Mouse (Mus musculus): ENCODE measurements around the gene Itga2b. TPM values are rescaled to one million over a fixed set of nuclear protein-coding genes. Genes with fewer than 3 reads are reported as not detected.

Gene Itga2b
- polyA plus RNA-seq, 1 experiment: 648 TPM

- TF ChIP-seq POLR2A (IDR thresholded peaks at IDR 0.05; ENCODE audit: borderline replicate concordance, control insufficient read depth, low read depth, low read length) (no peak), CTCF (IDR thresholded peaks at IDR 0.05; ENCODE audit: control insufficient read depth, insufficient read depth, low read length) (peak; percentile 31; the same call in 1 of the 2 replicates)
- no peak overlapping the region; the same call in 1 of the 2 replicates for H3K27ac ChIP-seq (ENCODE audit: control insufficient read depth, insufficient read depth, low read depth, low read length, poor library complexity)
- 55% methylated on average over 87 of the region's 87 CpGs for WGBS
- peaks cover 9% of the 10 kb centered on the region; the same call in 1 of the 2 replicates for H3K4me1 ChIP-seq (ENCODE audit: control insufficient read depth, insufficient read depth, low read length)
- H3K4me3 ChIP-seq (replicated peaks; ENCODE audit: control insufficient read depth, low read depth, low read length): peak overlapping the region; percentile 39
Measured at GRCm38 (mm10) chr11:102437120-102438061, 32.5 kb downstream of the Itga2b start.

GRCm38 (mm10) chr11:102436471-102436790 lies 33.5 kb downstream of the Itga2b start:
- 85% methylated on average over 10 of the region's 10 CpGs for WGBS
- H3K4me1 ChIP-seq (ENCODE audit: control insufficient read depth, insufficient read depth, low read length): peaks cover 9% of the 10 kb centered on the region; the same call in 1 of the 2 replicates
- H3K4me3 ChIP-seq (replicated peaks; ENCODE audit: control insufficient read depth, low read depth, low read length): no peak overlapping the region
- no peak for TF ChIP-seq CTCF (IDR thresholded peaks at IDR 0.05; ENCODE audit: control insufficient read depth, insufficient read depth, low read length)
- TF ChIP-seq POLR2A (IDR thresholded peaks at IDR 0.05; ENCODE audit: borderline replicate concordance, control insufficient read depth, low read depth, low read length): no peak
- no peak overlapping the region for H3K27ac ChIP-seq (ENCODE audit: control insufficient read depth, insufficient read depth, low read depth, low read length, poor library complexity)

- Histone ChIP-seq H3K4me1 (ENCODE audit: control insufficient read depth, insufficient read depth, low read length) (peaks cover 10% of the 10 kb centered on the region; the same call in 1 of the 2 replicates), H3K4me3 (replicated peaks; ENCODE audit: control insufficient read depth, low read depth, low read length) (no peak overlapping the region), H3K27ac (ENCODE audit: control insufficient read depth, insufficient read depth, low read depth, low read length, poor library complexity) (no peak overlapping the region)
- TF ChIP-seq POLR2A (IDR thresholded peaks at IDR 0.05; ENCODE audit: borderline replicate concordance, control insufficient read depth, low read depth, low read length) (no peak), CTCF (IDR thresholded peaks at IDR 0.05; ENCODE audit: control insufficient read depth, insufficient read depth, low read length) (no peak)
- WGBS: 88% methylated on average over 18 of the region's 18 CpGs
Measured at GRCm38 (mm10) chr11:102435754-102436470, 34.0 kb downstream of the Itga2b start.

- no peak for TF ChIP-seq CTCF (IDR thresholded peaks at IDR 0.05; ENCODE audit: control insufficient read depth, insufficient read depth, low read length)
- TF ChIP-seq POLR2A (IDR thresholded peaks at IDR 0.05; ENCODE audit: borderline replicate concordance, control insufficient read depth, low read depth, low read length): no peak
- H3K27ac ChIP-seq (ENCODE audit: control insufficient read depth, insufficient read depth, low read depth, low read length, poor library complexity): no peak overlapping the region
- peaks cover 10% of the 10 kb centered on the region; the same call in 1 of the 2 replicates for H3K4me1 ChIP-seq (ENCODE audit: control insufficient read depth, insufficient read depth, low read length)
- WGBS: 89% methylated on average over 11 of the region's 11 CpGs
- no peak overlapping the region for H3K4me3 ChIP-seq (replicated peaks; ENCODE audit: control insufficient read depth, low read depth, low read length)
Measured at GRCm38 (mm10) chr11:102434816-102435705, 34.9 kb downstream of the Itga2b start.

GRCm38 (mm10) chr11:102434406-102434805 lies 35.5 kb downstream of the Itga2b start:
- TF ChIP-seq CTCF (IDR thresholded peaks at IDR 0.05; ENCODE audit: control insufficient read depth, insufficient read depth, low read length): peak; percentile 98
- no peak for TF ChIP-seq POLR2A (IDR thresholded peaks at IDR 0.05; ENCODE audit: borderline replicate concordance, control insufficient read depth, low read depth, low read length)
- Histone ChIP-seq H3K27ac (ENCODE audit: control insufficient read depth, insufficient read depth, low read depth, low read length, poor library complexity) (no peak overlapping the region), H3K4me1 (ENCODE audit: control insufficient read depth, insufficient read depth, low read length) (peaks cover 10% of the 10 kb centered on the region; the same call in 1 of the 2 replicates), H3K4me3 (replicated peaks; ENCODE audit: control insufficient read depth, low read depth, low read length) (no peak overlapping the region)
- WGBS: 28% methylated on average over 7 of the region's 7 CpGs

- H3K4me1 ChIP-seq (ENCODE audit: control insufficient read depth, insufficient read depth, low read length): peaks cover 10% of the 10 kb centered on the region; the same call in 1 of the 2 replicates
Measured at GRCm38 (mm10) chr11:102433866-102434265, 36.1 kb downstream of the Itga2b start.

GRCm38 (mm10) chr11:102432896-102433295 lies 37.0 kb downstream of the Itga2b start:
- Histone ChIP-seq H3K4me1 (ENCODE audit: control insufficient read depth, insufficient read depth, low read length) (peaks cover 10% of the 10 kb centered on the region; the same call in 1 of the 2 replicates), H3K4me3 (replicated peaks; ENCODE audit: control insufficient read depth, low read depth, low read length) (peak overlapping the region; percentile 67), H3K27ac (ENCODE audit: control insufficient read depth, insufficient read depth, low read depth, low read length, poor library complexity) (peak overlapping the region; percentile 92)
- TF ChIP-seq CTCF (IDR thresholded peaks at IDR 0.05; ENCODE audit: control insufficient read depth, insufficient read depth, low read length) (no peak), POLR2A (IDR thresholded peaks at IDR 0.05; ENCODE audit: borderline replicate concordance, control insufficient read depth, low read depth, low read length) (no peak)
- 51% methylated on average over 6 of the region's 6 CpGs for WGBS

More at GRCm38 (mm10) chr11:102433866-102434265, 36.1 kb downstream of the Itga2b start:
- TF ChIP-seq CTCF (IDR thresholded peaks at IDR 0.05; ENCODE audit: control insufficient read depth, insufficient read depth, low read length) (no peak), POLR2A (IDR thresholded peaks at IDR 0.05; ENCODE audit: borderline replicate concordance, control insufficient read depth, low read depth, low read length) (0 out of 2 replicates have a peak, but pooled peaks have one; percentile 11)
- H3K4me3 ChIP-seq (replicated peaks; ENCODE audit: control insufficient read depth, low read depth, low read length): peak overlapping the region; percentile 3
- no peak overlapping the region for H3K27ac ChIP-seq (ENCODE audit: control insufficient read depth, insufficient read depth, low read depth, low read length, poor library complexity)
- 91% methylated on average over 7 of the region's 7 CpGs for WGBS

Data from bone marrow, adult 2 months (tissue).